Mouse (Mus musculus): ENCODE results near the gene Ak3.

GRCm38 (mm10) chr19:29045369-29045768, 2.4 kb downstream of the Ak3 start:
- TF ChIP-seq CTCF (IDR thresholded peaks at IDR 0.05) (no peak), EP300 (IDR thresholded peaks at IDR 0.05) (no peak)

Measured in lung, postnatal 0 days (tissue).